Mouse (Mus musculus) thymus, postnatal 0 days (tissue): ENCODE measurements at regions not wholly inside any gene's neighbourhood (a gene's known extent, or its start where the extent isn't known, plus 50 kb on each side); places are given as distances from the start of the nearest gene placed in this dataset.
"Not testable (repeated sequence)": the region's sequence is repeated elsewhere in the genome, so short reads cannot be mapped to it uniquely, and the experiment has no call there.

Source experiments
- DNase-seq: peaks from one replicate; pipeline ENCODE4 v3.0.0-alpha.2; 2015; ENCODE audit warnings: low spot score

DNA sequence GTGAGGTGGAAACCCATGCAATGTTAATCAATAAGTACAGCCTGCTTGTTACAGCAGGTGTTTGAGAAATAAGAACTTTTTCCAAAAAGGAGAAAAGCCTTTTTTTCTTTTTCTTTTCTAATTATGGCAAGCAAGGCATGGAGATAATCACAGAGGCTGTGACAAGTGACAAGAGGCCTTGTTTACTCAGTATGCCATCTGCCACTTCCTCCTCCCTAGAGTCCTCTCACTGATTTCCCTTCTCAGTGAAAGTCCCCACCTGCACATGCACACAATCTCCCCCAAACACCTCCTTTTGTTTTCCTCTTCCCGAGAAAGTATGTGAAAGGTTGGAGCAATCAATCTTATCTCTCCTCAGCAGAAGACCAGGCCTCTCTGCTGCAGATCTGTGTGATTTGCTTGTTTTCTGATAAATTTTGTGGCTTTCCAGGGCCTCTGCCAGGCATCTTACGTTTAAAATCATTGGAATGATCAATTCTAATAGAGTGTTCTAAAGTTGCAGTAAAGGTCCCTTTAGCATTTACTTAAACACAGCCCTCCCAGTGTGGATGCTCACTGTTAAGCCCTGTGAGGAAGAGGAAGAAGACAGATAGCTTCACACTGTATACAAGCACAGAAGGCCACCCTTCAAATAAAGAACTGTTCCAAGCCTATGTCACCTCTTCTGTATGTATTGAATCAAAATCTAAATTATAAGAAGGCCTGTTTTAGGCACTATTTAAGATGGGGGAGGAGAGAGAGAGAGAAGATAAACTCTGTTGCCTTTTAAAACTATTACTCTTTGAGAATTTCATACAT, 710.5 kb downstream of the Rapgef2 start:
- DNase-seq: no peak

- DNase-seq: no peak
Observed at GRCm38 (mm10) chr3:78574807-78575206, 711.5 kb downstream of the Rapgef2 start.

GRCm38 (mm10) chr3:78573299-78573698, 713.0 kb downstream of the Rapgef2 start:
- no peak for DNase-seq

GRCm38 (mm10) chr3:78564926-78565325, 721.4 kb downstream of the Rapgef2 start:
- not testable (repeated sequence) for DNase-seq
